Mouse (Mus musculus): ENCODE measurements at regions not wholly inside any gene's neighbourhood (a gene's known extent, or its start where the extent isn't known, plus 50 kb on each side); places are given as distances from the start of the nearest gene placed in this dataset.

- H3K4me2 ChIP-seq (ENCODE audit: low read depth, low read length): no peak overlapping the region
- H3K9me3 ChIP-seq (replicated peaks; ENCODE audit: control insufficient read depth, low read length): no peaks in the 10 kb centered on the region
- H3K9ac ChIP-seq (replicated peaks; ENCODE audit: low read depth, low read length): no peak overlapping the region
- ATAC-seq (ENCODE audit: insufficient read depth, low read depth): no peak
- H3K27me3 ChIP-seq (ENCODE audit: control insufficient read depth, insufficient read depth, low read length): no peaks in the 10 kb centered on the region
- DNase-seq (ENCODE audit: low spot score): no peak
- H3K36me3 ChIP-seq (replicated peaks; ENCODE audit: control insufficient read depth, insufficient read depth, low read length): no peaks in the 10 kb centered on the region
- no peak overlapping the region for H3K4me3 ChIP-seq (ENCODE audit: low read depth, low read length)
- 67% methylated on average over 8 of the region's 8 CpGs for WGBS
- H3K27ac ChIP-seq (ENCODE audit: low read depth): no peak overlapping the region
- no peak for TF ChIP-seq EP300 (IDR thresholded peaks at IDR 0.05; ENCODE audit: low read depth)
- TF ChIP-seq CTCF (IDR thresholded peaks at IDR 0.05; ENCODE audit: low read depth): no peak
- no peaks in the 10 kb centered on the region for H3K4me1 ChIP-seq (ENCODE audit: control insufficient read depth, insufficient read depth)
Measured at GRCm38 (mm10) chr10:126257171-126257570, 291.2 kb downstream of the Lrig3 start.

GRCm38 (mm10) chr10:126254198-126254597 is 288.2 kb downstream of the Lrig3 start:
- H3K9me3 ChIP-seq (replicated peaks; ENCODE audit: control insufficient read depth, low read length): no peaks in the 10 kb centered on the region
- no peaks in the 10 kb centered on the region for H3K4me1 ChIP-seq (ENCODE audit: control insufficient read depth, insufficient read depth)
- no peaks in the 10 kb centered on the region for H3K27me3 ChIP-seq (ENCODE audit: control insufficient read depth, insufficient read depth, low read length)
- H3K4me2 ChIP-seq (ENCODE audit: low read depth, low read length): no peak overlapping the region
- no peak overlapping the region for H3K4me3 ChIP-seq (ENCODE audit: low read depth, low read length)
- ATAC-seq (ENCODE audit: insufficient read depth, low read depth) (no peak), DNase-seq (ENCODE audit: low spot score) (no peak)
- WGBS: 70% methylated on average over 4 of the region's 4 CpGs
- no peak overlapping the region for H3K9ac ChIP-seq (replicated peaks; ENCODE audit: low read depth, low read length)
- H3K36me3 ChIP-seq (replicated peaks; ENCODE audit: control insufficient read depth, insufficient read depth, low read length): no peaks in the 10 kb centered on the region
- no peak overlapping the region for H3K27ac ChIP-seq (ENCODE audit: low read depth)
- TF ChIP-seq EP300 (IDR thresholded peaks at IDR 0.05; ENCODE audit: low read depth) (no peak), CTCF (IDR thresholded peaks at IDR 0.05; ENCODE audit: low read depth) (no peak)

- Histone ChIP-seq H3K4me2 (ENCODE audit: low read depth, low read length) (peak overlapping the region; percentile 24), H3K27ac (ENCODE audit: low read depth) (no peak overlapping the region), H3K4me3 (ENCODE audit: low read depth, low read length) (no peak overlapping the region), H3K9ac (replicated peaks; ENCODE audit: low read depth, low read length) (no peak overlapping the region), H3K36me3 (replicated peaks; ENCODE audit: control insufficient read depth, insufficient read depth, low read length) (no peaks in the 10 kb centered on the region), H3K9me3 (replicated peaks; ENCODE audit: control insufficient read depth, low read length) (no peaks in the 10 kb centered on the region), H3K27me3 (ENCODE audit: control insufficient read depth, insufficient read depth, low read length) (no peaks in the 10 kb centered on the region), H3K4me1 (ENCODE audit: control insufficient read depth, insufficient read depth) (no peaks in the 10 kb centered on the region)
- no peak for DNase-seq (ENCODE audit: low spot score)
- 40% methylated on average over 12 of the region's 12 CpGs for WGBS
- TF ChIP-seq EP300 (IDR thresholded peaks at IDR 0.05; ENCODE audit: low read depth) (no peak), CTCF (IDR thresholded peaks at IDR 0.05; ENCODE audit: low read depth) (no peak)
- ATAC-seq (ENCODE audit: insufficient read depth, low read depth): no peak
Measured at GRCm38 (mm10) chr10:126249176-126249575, 283.2 kb downstream of the Lrig3 start.

- Histone ChIP-seq H3K27me3 (ENCODE audit: control insufficient read depth, insufficient read depth, low read length) (no peaks in the 10 kb centered on the region), H3K4me3 (ENCODE audit: low read depth, low read length) (no peak overlapping the region), H3K9ac (replicated peaks; ENCODE audit: low read depth, low read length) (no peak overlapping the region), H3K4me1 (ENCODE audit: control insufficient read depth, insufficient read depth) (no peaks in the 10 kb centered on the region), H3K36me3 (replicated peaks; ENCODE audit: control insufficient read depth, insufficient read depth, low read length) (no peaks in the 10 kb centered on the region), H3K27ac (ENCODE audit: low read depth) (no peak overlapping the region), H3K9me3 (replicated peaks; ENCODE audit: control insufficient read depth, low read length) (no peaks in the 10 kb centered on the region), H3K4me2 (ENCODE audit: low read depth, low read length) (no peak overlapping the region)
- ATAC-seq (ENCODE audit: insufficient read depth, low read depth) (no peak), DNase-seq (ENCODE audit: low spot score) (no peak)
- 91% methylated on average over 7 of the region's 7 CpGs for WGBS
- TF ChIP-seq EP300 (IDR thresholded peaks at IDR 0.05; ENCODE audit: low read depth) (no peak), CTCF (IDR thresholded peaks at IDR 0.05; ENCODE audit: low read depth) (no peak)
Measured at GRCm38 (mm10) chr10:126243051-126243450, 277.1 kb downstream of the Lrig3 start.

GRCm38 (mm10) chr10:126239536-126239935 is 273.6 kb downstream of the Lrig3 start:
- ATAC-seq (ENCODE audit: insufficient read depth, low read depth) (no peak), DNase-seq (ENCODE audit: low spot score) (no peak)
- TF ChIP-seq CTCF (IDR thresholded peaks at IDR 0.05; ENCODE audit: low read depth) (no peak), EP300 (IDR thresholded peaks at IDR 0.05; ENCODE audit: low read depth) (no peak)
- Histone ChIP-seq H3K4me1 (ENCODE audit: control insufficient read depth, insufficient read depth) (no peaks in the 10 kb centered on the region), H3K9me3 (replicated peaks; ENCODE audit: control insufficient read depth, low read length) (no peaks in the 10 kb centered on the region), H3K36me3 (replicated peaks; ENCODE audit: control insufficient read depth, insufficient read depth, low read length) (no peaks in the 10 kb centered on the region), H3K4me2 (ENCODE audit: low read depth, low read length) (no peak overlapping the region), H3K27ac (ENCODE audit: low read depth) (no peak overlapping the region), H3K27me3 (ENCODE audit: control insufficient read depth, insufficient read depth, low read length) (no peaks in the 10 kb centered on the region), H3K9ac (replicated peaks; ENCODE audit: low read depth, low read length) (no peak overlapping the region), H3K4me3 (ENCODE audit: low read depth, low read length) (no peak overlapping the region)
- 73% methylated on average over 4 of the region's 4 CpGs for WGBS

Small RNA genes lying in the stretch of these regions (microRNA-seq; reads per million reads assigned to microRNA genes)
- gene Mir378d: 123 reads per million, percentile 60 among the genes with 10 or more reads in this experiment

All from heart, postnatal 0 days (tissue).